Mouse (Mus musculus): ENCODE results near the gene Gpc5.

Gpc5 gene

GRCm38 (mm10) chr14:115804751-115805150 is 712.7 kb downstream of the Gpc5 start:
- in situ Hi-C loops (cut with MboI; ENCODE audit: unreplicated experiment in 2 of 2): loop anchor here in 1 of 2 experiments (25.0 kb wide), 1 partner anchor 942 kb away; no protein-coding TSS in a partner anchor

- in situ Hi-C loops (cut with MboI; ENCODE audit: unreplicated experiment in 2 of 2): loop anchor here in 1 of 2 experiments (25.0 kb wide), 1 partner anchor 957 kb away; no protein-coding TSS in a partner anchor
Observed at GRCm38 (mm10) chr14:115819021-115819420, 727.0 kb downstream of the Gpc5 start.

GRCm38 (mm10) chr14:115821657-115822056 is 729.6 kb downstream of the Gpc5 start:
- in situ Hi-C loops (cut with MboI; ENCODE audit: unreplicated experiment in 2 of 2): loop anchor here in 1 of 2 experiments (25.0 kb wide), 1 partner anchor 959 kb away; no protein-coding TSS in a partner anchor

GRCm38 (mm10) chr14:115830485-115830884 is 738.5 kb downstream of the Gpc5 start:
- in situ Hi-C loops (cut with MboI; ENCODE audit: unreplicated experiment in 2 of 2): no loop called here

GRCm38 (mm10) chr14:115831219-115831755 is 739.3 kb downstream of the Gpc5 start:
- in situ Hi-C loops (cut with MboI; ENCODE audit: unreplicated experiment in 2 of 2): no loop called here

- in situ Hi-C loops (cut with MboI; ENCODE audit: unreplicated experiment in 2 of 2): no loop called here
Observed at GRCm38 (mm10) chr14:115831854-115832625, 740.0 kb downstream of the Gpc5 start.

- in situ Hi-C loops (cut with MboI; ENCODE audit: unreplicated experiment in 2 of 2): no loop called here
Observed at GRCm38 (mm10) chr14:115843783-115844182, 751.8 kb downstream of the Gpc5 start.

GRCm38 (mm10) chr14:115844773-115845427 is 752.9 kb downstream of the Gpc5 start:
- in situ Hi-C loops (cut with MboI; ENCODE audit: unreplicated experiment in 2 of 2): no loop called here

GRCm38 (mm10) chr14:115869127-115869526 is 777.1 kb downstream of the Gpc5 start:
- in situ Hi-C loops (cut with MboI; ENCODE audit: unreplicated experiment in 2 of 2): no loop called here

- in situ Hi-C loops (cut with MboI; ENCODE audit: unreplicated experiment in 2 of 2): no loop called here
Observed at GRCm38 (mm10) chr14:115976062-115976461, 884.0 kb downstream of the Gpc5 start.

- in situ Hi-C loops (cut with MboI; ENCODE audit: unreplicated experiment in 2 of 2): no loop called here
Observed at GRCm38 (mm10) chr14:115979233-115979632, 887.2 kb downstream of the Gpc5 start.

GRCm38 (mm10) chr14:115990764-115991163 is 898.7 kb downstream of the Gpc5 start:
- in situ Hi-C loops (cut with MboI; ENCODE audit: unreplicated experiment in 2 of 2): no loop called here

- in situ Hi-C loops (cut with MboI; ENCODE audit: unreplicated experiment in 2 of 2): no loop called here
Observed at GRCm38 (mm10) chr14:115993520-115994106, 901.6 kb downstream of the Gpc5 start.

GRCm38 (mm10) chr14:115998931-115999330 is 906.9 kb downstream of the Gpc5 start:
- in situ Hi-C loops (cut with MboI; ENCODE audit: unreplicated experiment in 2 of 2): no loop called here

GRCm38 (mm10) chr14:116087010-116087409 is 995.0 kb downstream of the Gpc5 start:
- in situ Hi-C loops (cut with MboI; ENCODE audit: unreplicated experiment in 2 of 2): no loop called here

- in situ Hi-C loops (cut with MboI; ENCODE audit: unreplicated experiment in 2 of 2): no loop called here
Observed at GRCm38 (mm10) chr14:116127943-116128342, 1035.9 kb downstream of the Gpc5 start.

GRCm38 (mm10) chr14:116137330-116137729 is 1045.3 kb downstream of the Gpc5 start:
- in situ Hi-C loops (cut with MboI; ENCODE audit: unreplicated experiment in 2 of 2): no loop called here

- in situ Hi-C loops (cut with MboI; ENCODE audit: unreplicated experiment in 2 of 2): no loop called here
Observed at GRCm38 (mm10) chr14:116137772-116138171, 1045.8 kb downstream of the Gpc5 start.

- in situ Hi-C loops (cut with MboI; ENCODE audit: unreplicated experiment in 2 of 2): no loop called here
Observed at GRCm38 (mm10) chr14:116162586-116162985, 1070.6 kb downstream of the Gpc5 start.

GRCm38 (mm10) chr14:116167401-116167800 is 1075.4 kb downstream of the Gpc5 start:
- in situ Hi-C loops (cut with MboI; ENCODE audit: unreplicated experiment in 2 of 2): no loop called here

- in situ Hi-C loops (cut with MboI; ENCODE audit: unreplicated experiment in 2 of 2): no loop called here
Observed at GRCm38 (mm10) chr14:116169129-116169528, 1077.1 kb downstream of the Gpc5 start.
